16 mouse cellular contexts compared by ENCODE assay signal in the genomic region with DNA sequence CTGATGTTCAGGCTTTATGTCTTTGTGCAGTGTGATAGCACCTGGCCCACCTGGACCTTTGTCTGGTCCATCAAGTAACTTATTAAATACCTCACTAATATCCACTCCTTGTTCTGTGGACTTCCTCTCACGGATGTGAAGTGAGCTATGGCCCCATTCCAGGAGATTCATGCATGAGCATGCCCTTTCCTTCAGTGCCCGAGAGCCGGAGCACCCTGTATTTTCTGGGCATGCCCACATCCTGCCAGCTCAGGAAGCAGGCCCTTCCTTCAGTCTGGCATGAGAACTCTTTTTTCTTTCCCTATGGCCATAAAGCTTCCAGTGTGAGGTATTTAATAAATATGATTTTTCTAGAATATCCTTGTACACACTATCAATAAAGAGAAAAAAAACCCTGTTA. TPM values are rescaled to one million over a fixed set of nuclear protein-coding genes. Genes with fewer than 3 reads are reported as not detected.
DNase-seq lines count a peak whose midpoint lies in the region; ATAC-seq lines count a peak whose summit lies in the region.
"Had no signal": no experiment of that assay in that cellular context is flagged by ENCODE, and none has a peak within 500 bp of the region (broad histone marks: within the 10 kb centered on the region; RNA-seq: fewer than 3 reads in every experiment).

No protein-coding gene starts in this region.

- H3K4me3 ChIP-seq in kidney, embryonic 14.5 days (ENCODE audit: low read length) = no peak overlapping the region
- H3K4me3 ChIP-seq: embryonic facial prominence, embryonic 12.5 days; forebrain, embryonic 15.5 days; heart, embryonic 10.5 days; heart, embryonic 15.5 days; hindbrain, embryonic 15.5 days had no signal

- H3K4me1 ChIP-seq in kidney, embryonic 14.5 days (ENCODE audit: control insufficient read depth, insufficient read depth, low read length) = no peaks in the 10 kb centered on the region
- H3K4me1 ChIP-seq: hindbrain, embryonic 15.5 days had no signal

- no peak overlapping the region for H3K27ac ChIP-seq in kidney, embryonic 14.5 days (ENCODE audit: low read depth, low read length)
- H3K27ac ChIP-seq: embryonic facial prominence, embryonic 12.5 days; forebrain, embryonic 15.5 days; hindbrain, embryonic 15.5 days had no signal

- WGBS in kidney, embryonic 14.5 days = 70% methylated on average over 3 of the region's 3 CpGs

- no peak overlapping the region for H3K4me2 ChIP-seq in kidney, embryonic 14.5 days (replicated peaks; ENCODE audit: low read depth, low read length)
- H3K4me2 ChIP-seq: embryonic facial prominence, embryonic 12.5 days; forebrain, embryonic 15.5 days; heart, embryonic 15.5 days; hindbrain, embryonic 15.5 days had no signal

- H3K27me3 ChIP-seq in kidney, embryonic 14.5 days (ENCODE audit: control insufficient read depth, insufficient read depth, low read length) = no peaks in the 10 kb centered on the region
- H3K27me3 ChIP-seq: embryonic facial prominence, embryonic 12.5 days; forebrain, embryonic 15.5 days; heart, embryonic 15.5 days; hindbrain, embryonic 15.5 days had no signal

- H3K9me3 ChIP-seq in kidney, embryonic 14.5 days (ENCODE audit: control insufficient read depth, low read length) = no peaks in the 10 kb centered on the region
- H3K9me3 ChIP-seq: embryonic facial prominence, embryonic 12.5 days; forebrain, embryonic 15.5 days; heart, embryonic 10.5 days; heart, embryonic 15.5 days; hindbrain, embryonic 15.5 days had no signal

- H3K36me3 ChIP-seq in kidney, embryonic 14.5 days (ENCODE audit: control insufficient read depth, insufficient read depth, low read length) = no peaks in the 10 kb centered on the region
- H3K36me3 ChIP-seq: embryonic facial prominence, embryonic 12.5 days; forebrain, embryonic 15.5 days; heart, embryonic 15.5 days; hindbrain, embryonic 15.5 days had no signal

- H3K9ac ChIP-seq in kidney, embryonic 14.5 days (ENCODE audit: low read depth, low read length) = no peak overlapping the region
- H3K9ac ChIP-seq: embryonic facial prominence, embryonic 12.5 days; forebrain, embryonic 15.5 days; heart, embryonic 15.5 days; hindbrain, embryonic 15.5 days had no signal

- DNase-seq in cerebellum, adult 11-12 months = peak; percentile 13
- no peak for DNase-seq in cerebellum, adult 9-11 months
- peak; percentile 24 for DNase-seq in kidney, adult 9 months
- peak; percentile 19 to 22 for DNase-seq in kidney, postnatal 36 days
- DNase-seq in kidney, adult 18-20 months = no peak
- DNase-seq in urinary bladder, postnatal 25 days (ENCODE audit: low spot score) = peak; percentile 31
- no peak for DNase-seq in urinary bladder, postnatal 10 days (ENCODE audit: low spot score)
- DNase-seq: adrenal gland, postnatal 10 days; gastrocnemius, postnatal 10 days; heart, adult 18-20 months had no signal

- no peak for ATAC-seq in kidney, embryonic 14.5 days (ENCODE audit: low FRiP score, low TSS enrichment)
- ATAC-seq: forebrain, embryonic 15.5 days had no signal

RNA-seq across cellular contexts. Expression of gene Sspn, which starts 21.2 kb away (rescaled TPM):
- polyA plus RNA-seq in kidney, embryonic 14.5 days (2014; fragmentation: Nextera tagmentation; extraction: Ambion mirVana) = 4.6 and 7.9 TPM in 2 replicates

Comparison
In these comparisons a context has a peak if more than half of its experiments do, and no peak if none do; other contexts are left out.
1. DNase-seq: peak in cerebellum, adult 11-12 months (single experiment), kidney, adult 9 months (single experiment), kidney, postnatal 36 days (2 of 2) and urinary bladder, postnatal 25 days (single experiment); none in cerebellum, adult 9-11 months (single experiment), kidney, adult 18-20 months (single experiment) and urinary bladder, postnatal 10 days (single experiment).